Mouse (Mus musculus) CD4-positive, CD25-positive, alpha-beta regulatory T cell, adult 2 months (primary cell): ENCODE data around the gene Olfr1348.
"Not testable (repeated sequence)": the region's sequence is repeated elsewhere in the genome, so short reads cannot be mapped to it uniquely, and the experiment has no call there.

ENCODE experiments used
- DNase-seq: peaks from one replicate; pipeline ENCODE4 v3.0.0-alpha.2; 2012; ENCODE audit warnings: low read depth, low spot score

The Olfr1348 gene

GRCm38 (mm10) chr7:6508648-6509047, at the start of gene Olfr1348:
Olfr1348 (minus strand) TSS chr7:6508748.
- DNase-seq, result no peak

- peak; percentile 11 for DNase-seq
Measured at GRCm38 (mm10) chr7:6526141-6526540, 17.6 kb upstream of the Olfr1348 start.

- no peak for DNase-seq
Measured at GRCm38 (mm10) chr7:6525001-6525400, 16.5 kb upstream of the Olfr1348 start.

- no peak for DNase-seq
Measured at GRCm38 (mm10) chr7:6522850-6523249, 14.3 kb upstream of the Olfr1348 start, which contains the start of gene Olfr1349. Olfr1349 (minus strand) TSS chr7:6522950.

GRCm38 (mm10) chr7:6521666-6522065, 13.1 kb upstream of the Olfr1348 start:
- DNase-seq, result no peak

- DNase-seq, result no peak
Measured at GRCm38 (mm10) chr7:6499655-6500054, 8.9 kb downstream of the Olfr1348 start, which contains the start of gene Olfr1347. Olfr1347 (minus strand) TSS chr7:6499755.

- DNase-seq, result no peak
Measured at GRCm38 (mm10) chr7:6486841-6487240, 21.7 kb downstream of the Olfr1348 start, which contains the start of gene Olfr5. Olfr5 (minus strand) TSS chr7:6486941.

- not testable (repeated sequence) for DNase-seq
Measured at GRCm38 (mm10) chr7:6477633-6478032, 30.9 kb downstream of the Olfr1348 start.

- no peak for DNase-seq
Measured at GRCm38 (mm10) chr7:6466951-6467350, 41.6 kb downstream of the Olfr1348 start, which contains the start of gene Olfr1346. Olfr1346 (plus strand) TSS chr7:6467101.

GRCm38 (mm10) chr7:6456399-6456798, 52.1 kb downstream of the Olfr1348 start:
- DNase-seq, result no peak

GRCm38 (mm10) chr7:6455868-6456267, 52.7 kb downstream of the Olfr1348 start, which contains the start of gene Olfr1336:
Olfr1336 (plus strand) TSS chr7:6456168.
- no peak for DNase-seq
